Mouse (Mus musculus): ENCODE data around the gene Cdk6. TPM values are rescaled to one million over a fixed set of nuclear protein-coding genes. Genes with fewer than 3 reads are reported as not detected.

Cdk6 gene
- total and polyA plus RNA-seq, 2 experiments from 2014 or later: 12.2 to 16.5 TPM

- no peak overlapping the region for H3K27ac ChIP-seq
- H3K36me3 ChIP-seq (ENCODE audit: insufficient read depth, low read length): no peaks in the 10 kb centered on the region
- H3K27me3 ChIP-seq (ENCODE audit: insufficient read depth, low read length): no peaks in the 10 kb centered on the region
- no peak overlapping the region for H3K4me2 ChIP-seq (ENCODE audit: low read depth, low read length)
- no peak overlapping the region for H3K4me3 ChIP-seq (ENCODE audit: low read length)
- no peak overlapping the region for H3K9ac ChIP-seq (replicated peaks; ENCODE audit: low read length)
- no peaks in the 10 kb centered on the region for H3K4me1 ChIP-seq (ENCODE audit: insufficient read depth, low read length)
- H3K9me3 ChIP-seq (ENCODE audit: low read length): no peaks in the 10 kb centered on the region
- 92% methylated on average over 22 of the region's 22 CpGs for WGBS
- no peak for TF ChIP-seq CTCF (IDR thresholded peaks at IDR 0.05; ENCODE audit: low read depth)
- DNase-seq (ENCODE audit: low spot score) (no peak), ATAC-seq (no peak)
Observed at GRCm38 (mm10) chr5:3472311-3473156, 131.2 kb downstream of the Cdk6 start.

- H3K4me2 ChIP-seq (ENCODE audit: low read depth, low read length): no peak overlapping the region
- WGBS: 60% methylated on average over 3 of the region's 3 CpGs
- no peak for TF ChIP-seq CTCF (IDR thresholded peaks at IDR 0.05; ENCODE audit: low read depth)
- DNase-seq (ENCODE audit: low spot score) (no peak), ATAC-seq (no peak)
- H3K9me3 ChIP-seq (ENCODE audit: low read length): no peaks in the 10 kb centered on the region
- H3K27me3 ChIP-seq (ENCODE audit: insufficient read depth, low read length): no peaks in the 10 kb centered on the region
- no peak overlapping the region for H3K9ac ChIP-seq (replicated peaks; ENCODE audit: low read length)
- H3K4me1 ChIP-seq (ENCODE audit: insufficient read depth, low read length): no peaks in the 10 kb centered on the region
- no peaks in the 10 kb centered on the region for H3K36me3 ChIP-seq (ENCODE audit: insufficient read depth, low read length)
- H3K4me3 ChIP-seq (ENCODE audit: low read length): no peak overlapping the region
- no peak overlapping the region for H3K27ac ChIP-seq
Observed at GRCm38 (mm10) chr5:3477711-3478110, 136.4 kb downstream of the Cdk6 start.

- WGBS: 75% methylated on average over 8 of the region's 8 CpGs
- Histone ChIP-seq H3K4me1 (ENCODE audit: insufficient read depth, low read length) (no peaks in the 10 kb centered on the region), H3K4me3 (ENCODE audit: low read length) (no peak overlapping the region), H3K27ac (no peak overlapping the region), H3K9ac (replicated peaks; ENCODE audit: low read length) (no peak overlapping the region), H3K36me3 (ENCODE audit: insufficient read depth, low read length) (no peaks in the 10 kb centered on the region), H3K27me3 (ENCODE audit: insufficient read depth, low read length) (no peaks in the 10 kb centered on the region), H3K9me3 (ENCODE audit: low read length) (no peaks in the 10 kb centered on the region), H3K4me2 (ENCODE audit: low read depth, low read length) (no peak overlapping the region)
- ATAC-seq (no peak), DNase-seq (ENCODE audit: low spot score) (no peak)
- no peak for TF ChIP-seq CTCF (IDR thresholded peaks at IDR 0.05; ENCODE audit: low read depth)
Observed at GRCm38 (mm10) chr5:3478216-3478615, 136.9 kb downstream of the Cdk6 start.

GRCm38 (mm10) chr5:3479016-3479795 lies 137.9 kb downstream of the Cdk6 start:
- Histone ChIP-seq H3K9ac (replicated peaks; ENCODE audit: low read length) (no peak overlapping the region), H3K4me2 (ENCODE audit: low read depth, low read length) (no peak overlapping the region), H3K36me3 (ENCODE audit: insufficient read depth, low read length) (no peaks in the 10 kb centered on the region), H3K9me3 (ENCODE audit: low read length) (no peaks in the 10 kb centered on the region), H3K4me3 (ENCODE audit: low read length) (no peak overlapping the region), H3K27ac (no peak overlapping the region), H3K27me3 (ENCODE audit: insufficient read depth, low read length) (no peaks in the 10 kb centered on the region), H3K4me1 (ENCODE audit: insufficient read depth, low read length) (no peaks in the 10 kb centered on the region)
- ATAC-seq: no peak
- TF ChIP-seq CTCF (IDR thresholded peaks at IDR 0.05; ENCODE audit: low read depth): no peak
- no peak for DNase-seq (ENCODE audit: low spot score)
- 82% methylated on average over 7 of the region's 7 CpGs for WGBS

- Histone ChIP-seq H3K4me1 (ENCODE audit: insufficient read depth, low read length) (no peaks in the 10 kb centered on the region), H3K9ac (replicated peaks; ENCODE audit: low read length) (no peak overlapping the region), H3K27me3 (ENCODE audit: insufficient read depth, low read length) (no peaks in the 10 kb centered on the region), H3K4me2 (ENCODE audit: low read depth, low read length) (no peak overlapping the region), H3K9me3 (ENCODE audit: low read length) (no peaks in the 10 kb centered on the region), H3K36me3 (ENCODE audit: insufficient read depth, low read length) (no peaks in the 10 kb centered on the region), H3K27ac (no peak overlapping the region), H3K4me3 (ENCODE audit: low read length) (no peak overlapping the region)
- DNase-seq (ENCODE audit: low spot score): no peak
- no peak for ATAC-seq
- no peak for TF ChIP-seq CTCF (IDR thresholded peaks at IDR 0.05; ENCODE audit: low read depth)
- 92% methylated on average over 9 of the region's 9 CpGs for WGBS
Observed at GRCm38 (mm10) chr5:3480637-3481395, 139.5 kb downstream of the Cdk6 start.

- H3K27ac ChIP-seq: no peak overlapping the region
- ATAC-seq: no peak
- WGBS: 93% methylated on average over 7 of the region's 7 CpGs
- no peaks in the 10 kb centered on the region for H3K9me3 ChIP-seq (ENCODE audit: low read length)
- no peak overlapping the region for H3K9ac ChIP-seq (replicated peaks; ENCODE audit: low read length)
- no peak for TF ChIP-seq CTCF (IDR thresholded peaks at IDR 0.05; ENCODE audit: low read depth)
- no peak overlapping the region for H3K4me3 ChIP-seq (ENCODE audit: low read length)
- no peak for DNase-seq (ENCODE audit: low spot score)
- no peaks in the 10 kb centered on the region for H3K27me3 ChIP-seq (ENCODE audit: insufficient read depth, low read length)
- no peaks in the 10 kb centered on the region for H3K36me3 ChIP-seq (ENCODE audit: insufficient read depth, low read length)
- no peaks in the 10 kb centered on the region for H3K4me1 ChIP-seq (ENCODE audit: insufficient read depth, low read length)
- no peak overlapping the region for H3K4me2 ChIP-seq (ENCODE audit: low read depth, low read length)
Observed at GRCm38 (mm10) chr5:3482474-3482873, 141.2 kb downstream of the Cdk6 start.

Data from hindbrain, postnatal 0 days (tissue).